Mouse (Mus musculus): ENCODE results near the gene Capn2.

DNA sequence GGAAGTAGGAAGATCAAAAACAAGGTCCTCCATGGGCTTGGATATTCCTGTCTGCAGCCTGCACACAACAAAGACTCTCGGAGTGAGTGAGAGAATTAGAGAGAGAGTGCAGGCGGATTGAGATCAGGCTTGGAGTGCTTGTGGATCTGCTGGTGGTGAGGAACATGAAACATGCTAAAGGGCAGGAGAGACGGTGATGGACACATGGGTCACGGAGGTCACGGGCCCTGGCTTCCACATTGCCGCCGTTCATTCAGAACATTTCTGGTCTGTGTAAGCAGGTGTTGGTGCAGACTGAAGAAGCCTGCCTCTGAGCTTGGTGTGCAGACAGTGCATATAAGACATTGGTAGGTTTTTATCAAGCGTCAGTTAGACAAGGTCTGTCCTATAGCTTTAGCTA lies 58.0 kb downstream of the Capn2 start:
- TF ChIP-seq CTCF (IDR thresholded peaks at IDR 0.05) (no peak), EP300 (IDR thresholded peaks at IDR 0.05) (no peak)
